Mouse (Mus musculus): ENCODE measurements at regions not wholly inside any gene's neighbourhood (a gene's known extent, or its start where the extent isn't known, plus 50 kb on each side); places are given as distances from the start of the nearest gene placed in this dataset.
A peak's percentile ranks its signal among the peaks of the same experiment; 100 is the strongest.

GRCm38 (mm10) chr6:147944940-147945676 lies 102.0 kb upstream of the Far2 start:
- Histone ChIP-seq H3K4me1 (ENCODE audit: insufficient read depth, low read length) (no peaks in the 10 kb centered on the region), H3K4me3 (ENCODE audit: low read length) (no peak overlapping the region), H3K9ac (replicated peaks; ENCODE audit: low read length) (no peak overlapping the region), H3K27me3 (ENCODE audit: insufficient read depth, low read length) (no peaks in the 10 kb centered on the region), H3K4me2 (replicated peaks; ENCODE audit: low read depth, low read length) (no peak overlapping the region), H3K36me3 (ENCODE audit: insufficient read depth, low read length) (no peaks in the 10 kb centered on the region), H3K27ac (ENCODE audit: low read length) (no peak overlapping the region), H3K9me3 (ENCODE audit: low read length) (no peaks in the 10 kb centered on the region)
- no peak for ATAC-seq (ENCODE audit: low FRiP score, low TSS enrichment)
- 83% methylated on average over 4 of the region's 4 CpGs for WGBS

DNA sequence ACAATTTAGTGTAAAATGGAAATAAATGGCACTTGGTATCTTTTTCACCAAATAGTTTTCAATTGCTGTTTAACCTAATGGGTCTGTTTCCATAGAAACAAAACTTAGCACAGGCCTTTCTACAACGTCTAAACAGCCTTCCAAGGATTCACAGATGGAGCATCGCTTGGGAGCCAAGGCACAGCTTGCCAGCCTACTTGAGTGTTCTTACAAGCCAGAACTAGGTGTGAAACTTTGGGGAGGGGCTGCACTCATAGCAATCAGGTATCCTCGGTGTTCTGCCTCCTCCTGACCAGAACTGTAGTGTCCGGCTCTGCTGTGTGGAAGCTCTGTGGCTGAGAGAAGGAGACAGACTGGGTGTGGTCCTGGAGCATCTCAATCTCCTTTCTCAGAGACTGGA lies 99.1 kb upstream of the Far2 start:
- no peaks in the 10 kb centered on the region for H3K4me1 ChIP-seq (ENCODE audit: insufficient read depth, low read length)
- no peak overlapping the region for H3K4me2 ChIP-seq (replicated peaks; ENCODE audit: low read depth, low read length)
- H3K9me3 ChIP-seq (ENCODE audit: low read length), result no peaks in the 10 kb centered on the region
- no peaks in the 10 kb centered on the region for H3K27me3 ChIP-seq (ENCODE audit: insufficient read depth, low read length)
- H3K36me3 ChIP-seq (ENCODE audit: insufficient read depth, low read length), result no peaks in the 10 kb centered on the region
- no peak overlapping the region for H3K9ac ChIP-seq (replicated peaks; ENCODE audit: low read length)
- no peak overlapping the region for H3K4me3 ChIP-seq (ENCODE audit: low read length)
- no peak for ATAC-seq (ENCODE audit: low FRiP score, low TSS enrichment)
- WGBS, result 87% methylated on average over 4 of the region's 4 CpGs
- H3K27ac ChIP-seq (ENCODE audit: low read length), result no peak overlapping the region

GRCm38 (mm10) chr6:147951642-147952041 lies 95.4 kb upstream of the Far2 start:
- ATAC-seq (ENCODE audit: low FRiP score, low TSS enrichment), result no peak
- no peak overlapping the region for H3K4me3 ChIP-seq (ENCODE audit: low read length)
- H3K36me3 ChIP-seq (ENCODE audit: insufficient read depth, low read length), result no peaks in the 10 kb centered on the region
- no peak overlapping the region for H3K4me2 ChIP-seq (replicated peaks; ENCODE audit: low read depth, low read length)
- no peaks in the 10 kb centered on the region for H3K4me1 ChIP-seq (ENCODE audit: insufficient read depth, low read length)
- no peak overlapping the region for H3K9ac ChIP-seq (replicated peaks; ENCODE audit: low read length)
- no peak overlapping the region for H3K27ac ChIP-seq (ENCODE audit: low read length)
- no peaks in the 10 kb centered on the region for H3K9me3 ChIP-seq (ENCODE audit: low read length)
- no peaks in the 10 kb centered on the region for H3K27me3 ChIP-seq (ENCODE audit: insufficient read depth, low read length)

DNA sequence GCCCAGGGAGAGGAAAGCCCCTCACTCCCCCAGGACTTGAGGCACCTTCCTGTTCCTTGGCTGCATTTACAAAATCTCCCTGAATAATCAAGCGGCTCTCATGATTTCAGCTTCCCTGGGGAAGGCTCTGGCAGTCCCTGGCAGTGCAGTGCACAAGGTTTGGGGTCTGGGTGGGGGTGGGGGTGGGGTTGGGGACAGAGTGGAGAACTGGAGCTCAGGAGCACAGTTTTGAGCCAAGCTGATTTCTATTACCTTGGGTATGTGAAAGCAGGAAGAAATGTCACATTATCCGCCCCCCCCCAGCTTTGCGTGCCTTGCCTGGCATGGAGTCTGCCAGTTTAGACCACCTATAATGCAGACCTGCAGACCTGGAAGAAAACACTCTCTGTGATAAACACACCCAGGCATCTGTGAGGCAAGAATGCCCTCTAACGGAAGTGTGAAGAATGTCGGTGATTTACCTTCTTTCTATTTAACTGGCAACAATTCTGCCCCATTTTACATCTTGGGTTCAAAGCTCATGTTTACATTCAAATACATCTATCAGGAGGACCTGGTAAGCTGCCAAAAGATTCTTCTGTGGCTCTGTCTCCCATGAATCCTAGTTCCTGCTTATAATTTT lies 93.9 kb upstream of the Far2 start:
- WGBS, result 29% methylated on average over 5 of the region's 5 CpGs
- Histone ChIP-seq H3K27me3 (ENCODE audit: insufficient read depth, low read length) (no peaks in the 10 kb centered on the region), H3K9ac (replicated peaks; ENCODE audit: low read length) (no peak overlapping the region), H3K9me3 (ENCODE audit: low read length) (no peaks in the 10 kb centered on the region), H3K4me3 (ENCODE audit: low read length) (no peak overlapping the region), H3K4me1 (ENCODE audit: insufficient read depth, low read length) (no peaks in the 10 kb centered on the region), H3K4me2 (replicated peaks; ENCODE audit: low read depth, low read length) (no peak overlapping the region), H3K27ac (ENCODE audit: low read length) (no peak overlapping the region), H3K36me3 (ENCODE audit: insufficient read depth, low read length) (no peaks in the 10 kb centered on the region)
- ATAC-seq (ENCODE audit: low FRiP score, low TSS enrichment), result no peak

DNA sequence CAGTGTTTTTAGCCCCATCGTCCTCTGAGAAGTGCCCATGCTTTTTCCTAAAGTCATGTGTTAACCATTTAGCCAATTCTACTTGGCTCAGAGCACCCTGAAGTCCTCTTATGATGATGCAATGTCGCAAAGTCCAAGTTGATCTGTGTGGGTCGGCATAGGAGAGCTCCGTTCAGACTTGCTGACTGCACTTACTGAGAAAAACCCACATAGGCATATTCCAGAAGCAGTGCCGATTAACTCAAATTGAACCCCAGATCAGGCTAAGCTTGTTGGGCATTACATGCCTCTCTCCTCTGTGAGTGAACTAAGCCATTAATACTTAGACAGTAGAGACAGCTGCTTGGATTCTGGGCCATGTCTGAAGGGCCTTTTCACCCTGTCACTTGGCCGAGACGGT lies 93.3 kb upstream of the Far2 start:
- Histone ChIP-seq H3K36me3 (ENCODE audit: insufficient read depth, low read length) (no peaks in the 10 kb centered on the region), H3K27me3 (ENCODE audit: insufficient read depth, low read length) (no peaks in the 10 kb centered on the region), H3K9ac (replicated peaks; ENCODE audit: low read length) (no peak overlapping the region), H3K9me3 (ENCODE audit: low read length) (no peaks in the 10 kb centered on the region), H3K27ac (ENCODE audit: low read length) (no peak overlapping the region), H3K4me2 (replicated peaks; ENCODE audit: low read depth, low read length) (no peak overlapping the region), H3K4me3 (ENCODE audit: low read length) (no peak overlapping the region), H3K4me1 (ENCODE audit: insufficient read depth, low read length) (no peaks in the 10 kb centered on the region)
- 83% methylated on average over 7 of the region's 7 CpGs for WGBS
- no peak for ATAC-seq (ENCODE audit: low FRiP score, low TSS enrichment)

DNA sequence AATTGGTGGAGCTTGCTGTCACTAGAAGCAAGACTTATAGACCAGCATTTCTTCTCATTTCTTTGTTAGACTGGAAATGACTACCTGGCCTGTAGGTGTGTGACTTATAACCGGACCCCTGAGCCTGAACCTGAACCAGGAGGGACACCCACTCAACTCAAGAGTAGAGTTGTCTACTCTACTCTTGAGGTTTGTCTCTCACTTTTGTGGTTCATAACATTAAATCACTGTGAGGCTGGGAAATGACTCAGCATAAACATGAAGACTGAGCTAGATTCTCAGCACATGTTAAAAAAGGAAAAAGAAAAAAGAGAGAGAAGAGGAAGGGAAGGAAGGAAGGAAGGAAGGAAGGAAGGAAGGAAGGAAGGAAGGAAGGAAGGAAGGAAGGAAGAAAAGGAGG lies 92.8 kb upstream of the Far2 start:
- WGBS, result 83% methylated on average over 1 of the region's 1 CpGs
- no peak overlapping the region for H3K4me3 ChIP-seq (ENCODE audit: low read length)
- no peaks in the 10 kb centered on the region for H3K4me1 ChIP-seq (ENCODE audit: insufficient read depth, low read length)
- H3K27ac ChIP-seq (ENCODE audit: low read length), result no peak overlapping the region
- H3K36me3 ChIP-seq (ENCODE audit: insufficient read depth, low read length), result no peaks in the 10 kb centered on the region
- no peak overlapping the region for H3K9ac ChIP-seq (replicated peaks; ENCODE audit: low read length)
- H3K9me3 ChIP-seq (ENCODE audit: low read length), result no peaks in the 10 kb centered on the region
- no peak overlapping the region for H3K4me2 ChIP-seq (replicated peaks; ENCODE audit: low read depth, low read length)
- H3K27me3 ChIP-seq (ENCODE audit: insufficient read depth, low read length), result no peaks in the 10 kb centered on the region
- no peak for ATAC-seq (ENCODE audit: low FRiP score, low TSS enrichment)

DNA sequence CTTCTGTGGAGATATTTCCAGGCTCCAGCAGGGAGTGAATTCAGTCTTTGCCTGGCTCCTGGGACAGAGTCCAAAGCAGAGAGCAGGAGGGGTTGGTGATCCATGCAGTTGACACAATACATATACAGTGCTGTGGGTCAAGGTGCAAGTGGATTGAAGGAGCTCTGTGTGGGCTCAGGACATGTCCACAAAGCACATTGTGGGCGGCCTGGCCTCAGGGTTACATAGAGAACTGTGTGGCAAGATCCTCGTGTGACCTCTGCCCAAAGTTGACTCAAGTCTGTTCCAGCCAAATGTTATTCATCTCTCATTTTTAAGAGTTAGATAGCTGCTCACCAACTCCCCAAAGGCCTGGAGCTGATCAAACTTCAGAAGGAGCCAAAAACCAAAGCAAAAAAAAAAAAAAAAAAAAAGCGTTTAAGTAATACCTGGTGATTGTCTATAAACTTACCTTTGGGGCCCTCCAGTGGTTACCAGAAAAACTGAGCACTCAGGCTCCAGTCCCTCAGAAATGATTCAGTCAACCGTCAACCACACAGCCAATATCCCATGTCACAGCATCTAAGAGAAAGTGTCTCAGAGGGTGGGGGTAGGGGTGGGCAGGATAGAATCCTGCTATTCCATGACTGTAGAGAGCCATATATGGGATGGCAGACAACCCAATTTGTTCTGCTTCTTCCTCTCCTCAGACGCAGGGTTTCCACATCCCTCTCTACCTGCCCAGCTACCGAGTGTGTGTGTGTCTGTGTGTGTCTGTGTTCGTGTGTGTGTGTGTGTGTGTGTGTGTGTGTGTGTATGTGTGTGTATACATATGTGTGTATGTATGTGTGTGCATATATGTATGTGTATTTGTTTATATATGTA lies 91.9 kb upstream of the Far2 start:
- no peak overlapping the region for H3K9ac ChIP-seq (replicated peaks; ENCODE audit: low read length)
- WGBS, result 60% methylated on average over 7 of the region's 7 CpGs
- H3K4me2 ChIP-seq (replicated peaks; ENCODE audit: low read depth, low read length), result no peak overlapping the region
- H3K4me3 ChIP-seq (ENCODE audit: low read length), result no peak overlapping the region
- no peaks in the 10 kb centered on the region for H3K27me3 ChIP-seq (ENCODE audit: insufficient read depth, low read length)
- H3K9me3 ChIP-seq (ENCODE audit: low read length), result no peaks in the 10 kb centered on the region
- ATAC-seq (ENCODE audit: low FRiP score, low TSS enrichment), result peak; percentile 64; the same call in 1 of the 2 replicates
- H3K27ac ChIP-seq (ENCODE audit: low read length), result no peak overlapping the region
- H3K36me3 ChIP-seq (ENCODE audit: insufficient read depth, low read length), result no peaks in the 10 kb centered on the region
- H3K4me1 ChIP-seq (ENCODE audit: insufficient read depth, low read length), result no peaks in the 10 kb centered on the region

DNA sequence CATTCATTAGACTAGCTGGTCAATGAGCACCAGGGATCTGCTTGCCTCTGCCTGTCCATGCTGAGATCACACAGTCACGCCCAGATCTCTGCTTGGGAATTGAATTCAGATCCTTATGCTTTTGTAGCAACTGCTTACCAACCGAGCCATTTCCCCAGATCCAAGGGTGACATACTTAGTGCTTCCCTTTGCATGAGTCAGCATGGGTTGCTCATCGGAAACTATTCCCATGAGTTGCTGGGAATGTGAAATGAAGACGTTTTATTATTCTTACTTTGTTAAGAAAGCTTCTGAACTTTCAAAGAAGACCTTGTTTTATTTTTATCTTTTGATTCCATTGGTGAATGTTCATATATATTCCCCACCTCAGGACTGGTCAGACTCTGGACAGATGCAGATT lies 82.3 kb upstream of the Far2 start:
- ATAC-seq (ENCODE audit: low FRiP score, low TSS enrichment), result no peak
- H3K4me2 ChIP-seq (replicated peaks; ENCODE audit: low read depth, low read length), result no peak overlapping the region
- H3K9ac ChIP-seq (replicated peaks; ENCODE audit: low read length), result no peak overlapping the region
- no peak overlapping the region for H3K4me3 ChIP-seq (ENCODE audit: low read length)
- 89% methylated on average over 4 of the region's 4 CpGs for WGBS
- H3K4me1 ChIP-seq (ENCODE audit: insufficient read depth, low read length), result no peaks in the 10 kb centered on the region
- no peak overlapping the region for H3K27ac ChIP-seq (ENCODE audit: low read length)
- no peaks in the 10 kb centered on the region for H3K27me3 ChIP-seq (ENCODE audit: insufficient read depth, low read length)
- no peaks in the 10 kb centered on the region for H3K36me3 ChIP-seq (ENCODE audit: insufficient read depth, low read length)
- H3K9me3 ChIP-seq (ENCODE audit: low read length), result no peaks in the 10 kb centered on the region

GRCm38 (mm10) chr6:147970162-147970608 lies 76.9 kb upstream of the Far2 start:
- no peak for ATAC-seq (ENCODE audit: low FRiP score, low TSS enrichment)
- Histone ChIP-seq H3K36me3 (ENCODE audit: insufficient read depth, low read length) (no peaks in the 10 kb centered on the region), H3K4me1 (ENCODE audit: insufficient read depth, low read length) (no peaks in the 10 kb centered on the region), H3K27ac (ENCODE audit: low read length) (no peak overlapping the region), H3K9me3 (ENCODE audit: low read length) (no peaks in the 10 kb centered on the region), H3K4me3 (ENCODE audit: low read length) (no peak overlapping the region), H3K4me2 (replicated peaks; ENCODE audit: low read depth, low read length) (no peak overlapping the region), H3K9ac (replicated peaks; ENCODE audit: low read length) (no peak overlapping the region), H3K27me3 (ENCODE audit: insufficient read depth, low read length) (no peaks in the 10 kb centered on the region)
- WGBS, result 90% methylated on average over 2 of the region's 2 CpGs

GRCm38 (mm10) chr6:147972552-147972951 lies 74.5 kb upstream of the Far2 start:
- no peak for ATAC-seq (ENCODE audit: low FRiP score, low TSS enrichment)
- 26% methylated on average over 1 of the region's 1 CpGs for WGBS
- no peaks in the 10 kb centered on the region for H3K4me1 ChIP-seq (ENCODE audit: insufficient read depth, low read length)

More at GRCm38 (mm10) chr6:147972552-147972951, 74.5 kb upstream of the Far2 start:
- Histone ChIP-seq H3K9me3 (ENCODE audit: low read length) (no peaks in the 10 kb centered on the region), H3K36me3 (ENCODE audit: insufficient read depth, low read length) (no peaks in the 10 kb centered on the region), H3K4me2 (replicated peaks; ENCODE audit: low read depth, low read length) (no peak overlapping the region), H3K4me3 (ENCODE audit: low read length) (no peak overlapping the region), H3K27ac (ENCODE audit: low read length) (no peak overlapping the region), H3K9ac (replicated peaks; ENCODE audit: low read length) (no peak overlapping the region), H3K27me3 (ENCODE audit: insufficient read depth, low read length) (no peaks in the 10 kb centered on the region)

Measured in kidney, embryonic 16.5 days (tissue).